31 mouse cellular contexts compared by ENCODE assay signal in genomic region chr3:101672943-101673342, GRCm38 (mm10).
"Had no signal": no experiment of that assay in that cellular context is flagged by ENCODE, and none has a peak within 500 bp of the region (broad histone marks: within the 10 kb centered on the region; RNA-seq: fewer than 3 reads in every experiment).

No protein-coding gene starts in this region.

- H3K4me2 ChIP-seq: limb, embryonic 12.5 days; limb, embryonic 13.5 days; limb, embryonic 15.5 days; liver, embryonic 11.5 days; liver, embryonic 12.5 days; liver, embryonic 13.5 days; liver, embryonic 15.5 days; lung, embryonic 14.5 days; lung, embryonic 15.5 days; midbrain, embryonic 12.5 days; midbrain, embryonic 13.5 days; midbrain, embryonic 15.5 days; neural tube, embryonic 12.5 days; neural tube, embryonic 13.5 days had no signal

- H3K4me3 ChIP-seq: left cerebral cortex, adult 2 months; limb, embryonic 10.5 days; limb, embryonic 12.5 days; limb, embryonic 13.5 days; limb, embryonic 15.5 days; liver, embryonic 12.5 days; liver, embryonic 13.5 days; liver, embryonic 15.5 days; lung, embryonic 15.5 days; megakaryocyte, embryonic 14.5 days; midbrain, embryonic 10.5 days; midbrain, embryonic 12.5 days; midbrain, embryonic 13.5 days; midbrain, embryonic 15.5 days; myocyte; neural tube, embryonic 12.5 days; neural tube, embryonic 13.5 days had no signal

- H3K9me3 ChIP-seq: limb, embryonic 10.5 days; limb, embryonic 12.5 days; limb, embryonic 13.5 days; limb, embryonic 15.5 days; liver, embryonic 12.5 days; liver, embryonic 13.5 days; liver, embryonic 15.5 days; lung, embryonic 15.5 days; megakaryocyte, embryonic 14.5 days; midbrain, embryonic 10.5 days; midbrain, embryonic 12.5 days; midbrain, embryonic 13.5 days; midbrain, embryonic 15.5 days; neural tube, embryonic 12.5 days; neural tube, embryonic 13.5 days had no signal

- H3K9ac ChIP-seq: limb, embryonic 12.5 days; limb, embryonic 13.5 days; limb, embryonic 15.5 days; liver, embryonic 12.5 days; liver, embryonic 13.5 days; liver, embryonic 14.5 days; liver, embryonic 15.5 days; liver, postnatal 0 days; lung, embryonic 14.5 days; lung, embryonic 15.5 days; midbrain, embryonic 12.5 days; midbrain, embryonic 13.5 days; midbrain, embryonic 15.5 days; neural tube, embryonic 12.5 days; neural tube, embryonic 13.5 days had no signal

- H3K27me3 ChIP-seq: limb, embryonic 12.5 days; limb, embryonic 13.5 days; limb, embryonic 15.5 days; liver, embryonic 12.5 days; liver, embryonic 13.5 days; liver, embryonic 15.5 days; lung, embryonic 15.5 days; midbrain, embryonic 13.5 days; midbrain, embryonic 15.5 days; neural tube, embryonic 12.5 days; neural tube, embryonic 13.5 days had no signal

- H3K27ac ChIP-seq: left cerebral cortex, adult 2 months; limb, embryonic 10.5 days; limb, embryonic 12.5 days; limb, embryonic 13.5 days; limb, embryonic 15.5 days; liver, embryonic 12.5 days; liver, embryonic 13.5 days; liver, embryonic 14.5 days; liver, embryonic 15.5 days; lung, embryonic 15.5 days; macrophage; midbrain, embryonic 10.5 days; midbrain, embryonic 12.5 days; midbrain, embryonic 13.5 days; midbrain, embryonic 15.5 days; neural tube, embryonic 12.5 days; neural tube, embryonic 13.5 days had no signal

- H3K4me1 ChIP-seq: liver, embryonic 12.5 days; liver, embryonic 15.5 days; lung, embryonic 15.5 days; midbrain, embryonic 12.5 days; midbrain, embryonic 13.5 days; midbrain, embryonic 15.5 days had no signal

- DNase-seq: left cerebral cortex, postnatal 4 days; liver; liver, embryonic 13.5 days; liver, postnatal 0 days; lung, adult 18-20 months; lung, adult 2 months; lung, embryonic 14.5 days; lung, postnatal 10 days; lung, postnatal 14 days; lung, postnatal 36 days; lung, postnatal 4 days had no signal

- H3K36me3 ChIP-seq: limb, embryonic 10.5 days; limb, embryonic 12.5 days; limb, embryonic 13.5 days; limb, embryonic 15.5 days; liver, embryonic 12.5 days; liver, embryonic 13.5 days; liver, embryonic 15.5 days; lung, embryonic 15.5 days; midbrain, embryonic 10.5 days; midbrain, embryonic 12.5 days; midbrain, embryonic 13.5 days; midbrain, embryonic 15.5 days; neural tube, embryonic 12.5 days; neural tube, embryonic 13.5 days had no signal

- ATAC-seq: liver, embryonic 12.5 days; liver, postnatal 0 days; midbrain, embryonic 13.5 days; midbrain, embryonic 15.5 days; midbrain, embryonic 16.5 days had no signal
